Mouse (Mus musculus) brown adipose tissue, adult 24 weeks (tissue): ENCODE data around the gene Rtn4ip1. TPM values are rescaled to one million over a fixed set of nuclear protein-coding genes. Genes with fewer than 3 reads are reported as not detected.

Experiments
- H3K27ac ChIP-seq: fragments of 200-500 bp; replicated peaks from 2 replicates; pipeline ENCODE4 v1.5.1; 2012; ENCODE audit warnings: low read depth, mild to moderate bottlenecking, low read length
- H3K4me1 ChIP-seq: fragments of 200-500 bp; 2 replicates; pipeline ENCODE4 v1.6.1; 2012; ENCODE audit warnings: low read length, mixed read lengths; ENCODE audit not compliant: control insufficient read depth, insufficient read depth, insufficient read length
- H3K4me3 ChIP-seq: fragments of 200-500 bp; 2 replicates; pipeline ENCODE4 v1.5.1; 2012; ENCODE audit warnings: low read depth, mild to moderate bottlenecking, low read length, moderate library complexity; ENCODE audit not compliant: insufficient read depth
- polyA plus RNA-seq: library from polyadenylated mRNA; stranded (reverse); fragments of >200 nt; gene quantifications from 2 replicates; pipeline ENCODE4 v1.2.4, GENCODE M21; 2012; ENCODE audit not compliant: missing spikeins, insufficient read depth, insufficient read length

Gene Rtn4ip1
- polyA plus RNA-seq, 1 experiment = 41.7 TPM

DNA sequence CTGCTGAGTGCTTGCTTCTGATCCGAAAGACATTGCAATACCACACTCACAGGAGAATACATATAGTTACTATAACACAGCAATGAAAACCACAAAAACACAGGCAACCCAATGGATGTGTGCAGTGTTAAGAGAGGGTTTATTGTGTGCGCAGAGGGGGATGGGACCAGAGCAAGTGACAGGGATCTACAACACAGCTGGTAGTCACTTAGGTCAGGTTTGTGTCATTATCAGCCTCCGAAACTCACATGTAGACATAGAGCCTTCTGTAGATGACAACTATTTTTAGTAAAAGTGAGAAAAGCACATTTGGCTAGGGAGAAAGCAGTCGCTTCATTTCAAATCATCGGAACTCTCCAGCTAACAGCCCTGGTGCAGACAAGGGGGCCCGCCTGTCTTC, 80.9 kb downstream of the Rtn4ip1 start:
- H3K4me1 ChIP-seq = no peaks in the 10 kb centered on the region; the same call in none of the 2 replicates

DNA sequence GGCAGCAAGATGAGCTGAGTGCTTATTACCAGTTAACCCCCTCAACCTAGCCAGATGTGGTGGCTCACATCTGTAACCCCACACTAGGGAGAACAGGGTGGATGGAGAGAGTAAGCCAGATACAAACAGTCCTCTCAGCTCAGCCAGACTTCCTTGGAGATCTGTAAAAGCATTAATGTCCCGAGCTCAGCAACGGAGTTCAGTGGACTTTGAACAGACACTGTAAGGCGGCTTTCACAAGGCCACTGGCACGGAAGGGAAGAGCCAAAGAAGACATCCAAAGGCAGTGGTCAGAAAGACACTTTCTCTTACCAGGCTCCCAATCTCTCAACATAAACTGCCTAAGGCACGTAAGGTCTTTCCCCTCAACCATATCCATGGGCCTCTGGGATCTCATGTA, 81.6 kb downstream of the Rtn4ip1 start:
- Histone ChIP-seq H3K4me1 (no peaks in the 10 kb centered on the region; the same call in 1 of the 2 replicates), H3K4me3 (no peak overlapping the region), H3K27ac (no peak overlapping the region)

More for the DNA sequence above, 80.9 kb downstream of the Rtn4ip1 start:
- Histone ChIP-seq H3K4me3 (no peak overlapping the region), H3K27ac (no peak overlapping the region)

DNA sequence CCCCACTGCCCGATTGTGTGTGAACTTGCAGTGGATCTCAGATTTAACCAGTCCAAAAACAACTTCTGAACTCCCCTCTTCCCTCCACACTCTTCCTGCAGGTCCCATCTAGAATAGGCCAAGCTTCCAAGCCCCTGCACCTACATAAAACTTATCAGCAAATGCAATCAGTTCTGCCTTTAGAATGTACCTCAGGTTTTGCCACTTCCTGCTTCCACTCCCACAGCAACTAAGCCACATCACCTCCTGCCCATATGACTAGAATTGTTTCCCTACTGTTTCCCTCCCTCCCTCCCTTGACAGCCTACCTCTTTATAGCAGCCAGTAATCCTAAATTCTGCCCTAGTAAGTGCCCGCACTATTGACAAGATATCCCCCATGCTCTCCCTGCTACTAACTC, 82.3 kb downstream of the Rtn4ip1 start:
- H3K4me1 ChIP-seq = no peaks in the 10 kb centered on the region; the same call in 1 of the 2 replicates
- no peak overlapping the region for H3K4me3 ChIP-seq
- no peak overlapping the region for H3K27ac ChIP-seq

DNA sequence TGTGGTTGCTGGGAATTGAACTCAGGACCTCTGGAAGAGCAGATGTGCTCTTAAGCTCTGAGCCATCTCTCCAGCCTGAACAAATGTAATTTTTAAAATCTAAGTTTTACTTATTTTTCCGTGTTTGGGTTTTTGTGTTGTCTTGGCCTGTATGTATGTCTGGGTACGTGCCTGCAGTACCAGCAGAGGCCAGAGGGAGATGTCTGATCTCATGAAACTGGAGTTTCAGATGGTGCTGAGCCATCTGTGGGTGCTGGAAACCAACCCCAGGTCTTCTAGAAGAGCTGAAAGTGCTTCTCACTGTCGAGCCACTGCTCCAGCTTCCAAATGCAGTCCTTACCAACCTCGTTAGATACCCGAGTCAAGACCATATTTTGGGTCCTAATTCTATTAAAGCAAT, 89.7 kb downstream of the Rtn4ip1 start:
- Histone ChIP-seq H3K4me1 (peaks cover 3% of the 10 kb centered on the region), H3K27ac (no peak overlapping the region), H3K4me3 (no peak overlapping the region)

DNA sequence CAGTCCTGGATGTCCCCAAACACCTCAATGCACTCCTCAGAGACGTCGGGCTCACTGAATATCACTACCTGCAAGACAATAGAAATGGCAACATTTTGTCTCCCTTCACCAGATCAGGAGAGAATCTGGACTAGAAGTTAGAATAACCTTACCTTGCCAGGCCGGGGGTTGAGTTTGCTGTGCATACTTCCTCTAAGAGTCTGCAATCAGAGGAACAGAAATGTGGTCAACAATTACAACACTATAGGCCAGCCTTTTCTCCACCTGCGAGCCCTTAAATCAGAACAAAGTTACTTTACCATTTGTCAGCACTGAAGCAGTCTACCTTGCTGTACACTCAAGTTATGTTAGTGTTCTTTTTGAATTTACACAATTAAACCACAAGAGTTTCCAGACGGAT, 90.9 kb downstream of the Rtn4ip1 start:
- peaks cover 6% of the 10 kb centered on the region for H3K4me1 ChIP-seq
- no peak overlapping the region for H3K4me3 ChIP-seq
- no peak overlapping the region for H3K27ac ChIP-seq

DNA sequence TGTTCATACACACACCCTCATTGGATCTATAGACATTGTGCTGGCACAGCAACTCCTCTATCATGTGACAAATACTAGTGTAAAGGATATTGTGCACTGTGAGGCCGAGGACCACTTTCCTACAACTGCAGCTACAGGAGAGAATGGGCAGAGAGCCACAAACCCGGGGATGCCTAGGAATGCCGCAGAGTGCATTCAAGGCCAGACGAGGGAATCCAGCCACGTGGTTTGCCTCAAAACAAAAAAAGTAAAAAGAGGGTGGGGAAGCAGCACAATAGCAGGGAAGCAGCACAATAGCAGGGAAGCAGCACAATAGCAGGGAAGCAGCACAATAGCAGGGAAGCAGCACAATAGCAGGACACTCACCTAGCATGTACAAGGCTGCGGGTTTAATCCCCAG, 91.6 kb downstream of the Rtn4ip1 start:
- H3K4me1 ChIP-seq = peaks cover 6% of the 10 kb centered on the region
- no peak overlapping the region for H3K27ac ChIP-seq
- H3K4me3 ChIP-seq = no peak overlapping the region

DNA sequence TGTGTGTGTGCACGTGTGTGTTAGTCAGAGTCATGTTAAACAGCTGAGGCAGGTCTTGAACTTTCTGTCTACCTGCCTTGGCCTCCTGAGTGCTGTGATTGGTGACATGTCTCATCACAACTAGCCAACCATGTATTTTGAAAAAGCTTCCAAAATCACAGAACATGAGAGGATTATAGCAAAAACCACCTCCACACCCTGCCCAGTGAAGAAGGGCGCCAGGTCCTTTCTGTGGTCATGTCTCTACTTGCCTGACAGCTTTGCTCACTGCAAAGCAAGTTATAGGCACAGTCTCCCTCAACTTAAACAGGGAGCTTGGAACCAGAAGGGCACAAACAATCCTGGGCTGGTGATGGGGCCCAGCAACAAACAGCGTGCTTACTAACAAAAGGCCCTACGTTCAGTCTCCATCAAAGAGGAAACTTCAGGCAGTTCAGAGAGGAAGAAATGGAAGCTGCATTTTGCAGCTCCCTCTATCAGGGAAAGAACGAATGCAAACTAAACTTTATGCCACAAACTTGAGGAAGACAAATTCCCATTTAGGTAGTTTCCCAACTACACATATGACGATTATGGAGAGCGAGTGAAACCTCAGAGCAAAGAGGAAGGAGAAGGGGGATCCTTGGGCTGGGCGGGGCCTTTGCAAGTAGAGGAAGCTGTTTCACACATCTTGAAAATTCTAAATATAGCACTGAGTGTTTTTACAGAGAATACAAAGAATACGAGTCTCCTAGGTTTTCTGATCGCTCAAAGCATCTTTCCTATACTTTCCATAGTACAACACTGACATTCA, 94.4 kb downstream of the Rtn4ip1 start:
- Histone ChIP-seq H3K4me1 (peaks cover 6% of the 10 kb centered on the region), H3K4me3 (no peak overlapping the region; the same call in 1 of the 2 replicates), H3K27ac (peak overlapping the region; percentile 54; the same call in 1 of the 2 replicates)

DNA sequence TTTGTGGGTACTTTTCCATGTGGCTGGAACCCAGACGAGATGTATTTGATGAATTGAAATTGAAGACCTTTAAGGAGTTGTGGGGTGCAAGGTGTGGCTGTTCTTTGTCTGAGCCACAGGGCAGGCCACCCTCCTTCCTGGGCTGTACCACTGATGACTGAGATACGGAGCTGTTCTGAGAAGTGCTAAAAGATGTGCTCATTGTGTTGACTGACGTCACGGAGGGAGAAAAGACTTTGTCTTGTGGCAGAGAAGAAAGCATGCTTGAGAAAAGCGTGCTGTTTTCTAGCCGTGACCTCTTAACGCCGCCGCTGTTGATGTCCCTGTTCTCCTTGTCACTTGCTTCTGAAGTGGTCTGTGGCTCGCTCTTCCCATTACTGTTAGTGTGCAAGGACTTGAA, 95.7 kb downstream of the Rtn4ip1 start:
- Histone ChIP-seq H3K27ac (no peak overlapping the region; the same call in 1 of the 2 replicates), H3K4me1 (peaks cover 6% of the 10 kb centered on the region)

DNA sequence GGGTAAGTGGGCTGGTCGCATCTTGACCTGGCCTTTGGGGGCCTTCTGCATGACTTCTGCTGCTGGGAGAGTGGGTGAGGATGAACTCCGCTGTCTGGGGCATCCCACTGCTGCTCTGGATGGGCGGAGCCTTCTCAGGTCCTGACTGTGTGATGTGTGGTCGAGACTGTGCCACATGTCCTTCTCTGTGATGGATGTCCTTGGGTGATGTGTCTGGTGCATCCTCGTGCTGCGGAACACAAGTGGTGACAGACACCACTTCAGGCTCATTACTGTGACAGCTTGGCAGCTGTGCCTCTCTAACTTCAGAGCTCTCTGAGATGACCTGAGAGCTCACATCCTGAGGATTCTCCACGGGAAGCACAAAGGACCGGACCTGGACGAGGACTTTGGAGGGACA, 96.4 kb downstream of the Rtn4ip1 start:
- peaks cover 6% of the 10 kb centered on the region for H3K4me1 ChIP-seq
- no peak overlapping the region for H3K4me3 ChIP-seq
- no peak overlapping the region for H3K27ac ChIP-seq

More for the DNA sequence above, 95.7 kb downstream of the Rtn4ip1 start:
- H3K4me3 ChIP-seq = no peak overlapping the region

DNA sequence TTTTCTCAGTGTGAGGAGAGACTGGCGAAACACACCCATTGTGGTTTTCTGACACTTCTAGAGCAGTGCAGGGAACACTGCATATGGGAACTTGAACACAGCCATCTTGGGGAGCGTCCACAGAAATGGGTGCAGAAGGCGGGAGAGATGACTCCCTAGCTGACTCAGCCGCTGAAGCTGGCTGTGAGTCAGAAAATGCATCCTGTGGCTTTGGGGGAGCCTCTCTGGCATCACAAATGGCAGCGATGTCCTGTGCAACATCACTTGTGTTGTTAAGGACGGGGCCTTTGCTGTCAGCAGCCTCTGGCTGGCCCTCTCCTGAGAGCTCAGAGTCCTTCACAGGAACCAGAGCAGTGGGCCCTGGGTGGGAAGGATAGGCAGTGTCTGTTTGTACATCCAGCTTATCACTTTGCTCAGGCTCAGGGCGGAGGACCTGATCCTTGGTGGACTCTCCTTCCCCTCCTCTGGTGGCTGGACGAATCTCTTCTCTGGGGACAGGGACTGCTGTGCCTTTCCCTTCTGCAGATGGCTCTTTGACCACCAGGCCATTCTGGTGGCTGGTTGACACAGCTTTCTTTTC, 97.0 kb downstream of the Rtn4ip1 start:
- Histone ChIP-seq H3K4me3 (no peak overlapping the region), H3K4me1 (peaks cover 6% of the 10 kb centered on the region), H3K27ac (no peak overlapping the region)

DNA sequence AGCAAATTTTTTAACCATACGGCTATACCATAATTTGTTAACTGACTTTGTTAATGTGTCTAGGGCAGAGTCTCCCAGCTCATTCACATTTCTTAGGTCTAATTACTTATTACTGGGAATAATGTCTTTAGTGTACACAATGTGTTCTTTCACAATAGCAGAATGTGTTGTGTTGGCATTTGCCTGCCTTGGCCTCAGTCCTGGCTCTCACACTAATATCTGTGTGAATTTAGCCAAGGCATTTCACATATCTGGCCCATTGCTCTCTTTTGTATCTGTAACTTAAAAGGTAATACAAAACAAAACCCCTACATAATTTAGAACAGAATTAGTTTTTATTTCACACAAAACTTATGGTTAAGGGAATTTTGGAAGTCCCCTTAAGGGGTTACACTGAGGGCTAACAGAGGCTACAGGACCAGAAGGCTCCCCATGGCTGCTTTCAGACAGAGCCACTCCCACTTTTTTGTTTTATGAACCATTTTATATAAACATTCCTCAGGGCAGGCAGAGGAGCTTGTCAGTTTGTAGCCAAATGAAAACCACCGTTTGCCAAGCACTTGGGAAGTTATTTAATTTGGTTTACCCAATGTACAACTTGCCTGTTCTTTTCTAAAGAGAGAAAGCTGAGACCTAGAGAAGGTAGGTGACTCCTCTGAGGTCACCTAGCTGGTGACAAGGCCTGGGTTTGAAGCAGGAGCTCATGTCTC, 98.7 kb downstream of the Rtn4ip1 start:
- Histone ChIP-seq H3K4me3 (no peak overlapping the region), H3K27ac (no peak overlapping the region), H3K4me1 (peaks cover 4% of the 10 kb centered on the region; the same call in 1 of the 2 replicates)

DNA sequence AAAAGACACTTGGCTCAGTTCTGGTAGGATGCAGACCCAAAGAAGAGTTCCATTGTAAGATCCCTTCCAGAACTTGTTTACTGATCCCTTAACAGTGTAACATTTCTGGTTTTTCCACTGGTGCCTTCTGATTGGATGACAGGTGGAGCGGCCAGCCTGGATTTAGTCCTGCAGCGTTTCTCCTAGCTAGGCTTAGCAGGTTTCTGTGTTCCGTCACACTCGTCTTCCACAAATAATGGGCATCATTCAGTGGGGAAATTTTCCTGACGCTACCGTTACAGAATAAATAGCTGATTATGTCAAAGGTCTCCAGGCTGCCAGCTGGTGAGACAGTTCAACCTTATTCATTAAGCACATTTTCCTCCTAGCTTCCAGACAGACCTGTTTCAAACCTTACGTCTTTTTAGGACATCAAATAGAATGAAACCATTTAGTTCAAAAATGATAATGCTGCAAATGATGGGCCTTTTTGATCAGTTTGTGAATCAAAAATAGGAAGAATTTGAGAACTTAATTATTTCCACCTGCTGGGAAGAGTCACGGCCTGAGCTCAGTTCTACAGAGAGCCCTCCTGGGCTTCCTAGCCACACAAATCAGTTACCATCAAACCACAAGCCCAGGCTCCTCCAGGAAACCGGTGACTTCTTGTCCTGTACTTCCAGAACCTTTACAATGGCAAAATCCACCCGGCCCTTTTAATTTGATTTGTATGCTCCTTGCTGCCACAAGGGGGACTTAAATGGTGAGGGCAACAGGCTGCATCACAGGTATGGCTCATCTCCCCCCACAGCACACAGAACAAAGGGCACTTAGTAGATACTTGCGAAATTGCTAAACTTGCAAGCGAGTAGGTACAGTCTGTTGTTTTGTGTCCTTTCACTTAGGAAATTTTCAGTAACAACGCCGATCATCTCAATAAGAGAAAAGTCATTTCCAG, 100.7 kb downstream of the Rtn4ip1 start:
- peak overlapping the region; percentile 42 for H3K4me3 ChIP-seq
- no peak overlapping the region for H3K27ac ChIP-seq
- peaks cover 1% of the 10 kb centered on the region; the same call in 1 of the 2 replicates for H3K4me1 ChIP-seq

DNA sequence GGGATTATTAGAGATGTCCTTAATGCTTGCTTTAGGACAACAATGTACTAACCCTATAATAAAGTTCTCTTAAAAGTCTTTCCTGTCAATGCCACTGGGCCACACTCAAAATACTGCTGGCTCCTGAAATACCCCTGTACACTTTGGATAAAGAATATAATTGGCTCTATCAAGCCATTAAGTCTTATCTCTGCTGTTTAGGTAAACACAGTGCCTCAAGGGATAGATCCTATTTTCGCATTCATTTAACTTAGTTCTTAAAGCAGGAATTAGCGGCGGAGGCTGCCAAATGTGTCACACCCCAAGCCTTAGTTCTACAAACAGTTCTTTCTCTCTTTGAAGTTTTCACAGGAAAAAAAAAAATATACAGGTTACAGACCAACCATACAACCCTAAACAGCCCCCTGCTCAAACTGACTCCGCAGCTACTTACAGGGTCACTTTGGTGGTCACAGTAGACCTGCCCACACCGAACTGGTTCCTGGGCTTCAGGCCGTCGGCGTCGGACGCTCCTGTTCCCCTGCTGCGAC, 101.5 kb downstream of the Rtn4ip1 start:
- peak overlapping the region; percentile 93 for H3K4me3 ChIP-seq
- H3K27ac ChIP-seq = peak overlapping the region; percentile 92
- H3K4me1 ChIP-seq = no peaks in the 10 kb centered on the region; the same call in 1 of the 2 replicates

DNA sequence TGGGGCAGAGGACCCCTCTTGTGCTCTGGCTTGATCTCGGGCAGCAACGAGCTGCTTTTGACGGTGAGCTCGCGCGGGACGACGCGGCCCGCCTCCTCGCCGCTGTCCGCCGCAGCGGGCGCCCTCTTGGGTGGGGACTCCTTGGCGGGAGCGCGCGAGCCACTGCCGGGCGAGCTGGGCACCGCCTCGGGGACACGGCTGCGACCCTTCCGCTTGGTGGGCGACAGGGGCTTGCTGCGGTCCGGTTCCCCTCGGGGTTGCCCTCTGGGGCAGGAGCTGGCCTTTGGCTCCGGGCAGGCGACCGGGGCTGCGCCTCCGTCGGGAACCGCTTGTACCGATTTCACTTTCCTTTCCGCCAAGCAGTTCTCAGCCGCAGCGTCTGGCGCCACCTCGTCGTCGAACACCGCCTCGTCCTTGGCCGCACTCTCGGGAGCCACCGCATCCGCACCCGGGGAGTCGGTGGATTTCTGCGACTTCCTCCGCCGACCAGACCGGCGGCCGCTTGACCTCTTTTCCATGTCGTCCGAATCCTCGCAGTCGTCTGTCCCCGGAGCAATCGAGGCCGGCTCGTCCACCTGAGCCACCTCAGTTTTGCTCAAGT, 102.0 kb downstream of the Rtn4ip1 start:
- peak overlapping the region; percentile 92 for H3K27ac ChIP-seq

More for the DNA sequence above, 102.0 kb downstream of the Rtn4ip1 start:
- Histone ChIP-seq H3K4me1 (no peaks in the 10 kb centered on the region; the same call in 1 of the 2 replicates), H3K4me3 (peak overlapping the region; percentile 93)
